ENCODE assay signal across 8 mouse cellular contexts in the genomic region with DNA sequence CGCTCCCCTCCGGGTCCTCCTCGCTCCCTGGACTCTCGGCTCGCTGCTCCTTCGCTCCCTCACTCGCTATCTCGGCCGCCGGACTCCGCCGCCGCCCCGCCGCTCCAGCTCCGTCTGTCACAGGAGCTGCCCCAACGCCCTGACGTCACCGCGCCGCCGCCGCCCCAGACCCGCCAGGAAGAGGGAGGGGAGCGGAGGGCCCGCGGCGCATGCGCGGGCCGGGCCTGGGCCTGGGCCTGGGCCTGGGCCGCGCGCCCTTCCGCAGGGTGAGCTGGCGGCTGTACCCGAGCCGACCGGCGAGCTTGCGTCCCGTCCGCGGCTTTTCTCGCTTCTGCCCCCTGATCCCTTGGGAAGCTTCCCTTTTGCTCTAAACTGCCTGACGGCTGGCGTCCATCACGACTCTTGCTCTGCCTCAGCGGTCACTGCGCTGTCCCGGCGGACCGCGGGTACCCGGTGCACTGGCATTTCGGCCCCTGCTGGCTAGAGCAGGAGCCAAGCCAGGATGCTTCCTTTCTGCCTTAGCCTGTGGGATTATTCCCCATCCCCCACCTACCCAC. TPM values are rescaled to one million over a fixed set of nuclear protein-coding genes. Genes with fewer than 3 reads are reported as not detected.
DNase-seq lines count a peak whose midpoint lies in the region; ATAC-seq and TF ChIP-seq lines count a peak whose summit lies in the region.

TSS of gene Pafah1b1 (minus strand) at position 436 of the 557 bp plus-strand sequence.

- peak; percentile 85 for TF ChIP-seq POLR2A in lung, adult 2 months (IDR thresholded peaks at IDR 0.05; ENCODE audit: borderline replicate concordance, extremely low read depth, low read depth, low read length)

- no peaks in the 10 kb centered on the region for H3K27me3 ChIP-seq in forebrain, embryonic 15.5 days

- under 1% methylated on average over 53 of the region's 56 CpGs for WGBS in forebrain, embryonic 15.5 days
- under 1% methylated on average over 39 of the region's 56 CpGs for WGBS in lung, adult 2 months

- peak; percentile 82 for DNase-seq in ES-CJ7 (ENCODE audit: low read depth, low spot score)
- peak; percentile 97 for DNase-seq in cerebellum, adult 11 months
- peak; percentile 95 for DNase-seq in heart, postnatal 25 days (ENCODE audit: low spot score)
- peak; percentile 93 to 96 for DNase-seq in layer of hippocampus, adult 18-20 months (ENCODE audit: low spot score in 2 of 2)
- DNase-seq in lung, adult 2 months, result peak; percentile 94
- DNase-seq in thymus, adult 18-20 months, result peak; percentile 93

- H3K27ac ChIP-seq in forebrain, embryonic 15.5 days (replicated peaks), result peak within 1 kb of the TSS; percentile 99

- intact Hi-C loops in heart, postnatal 25 days (cut with DNase I), result loop anchor here (2.0 to 5.0 kb wide), 4 partner anchors 37 to 108 kb away; partner anchors contain the start of genes Cluh, Mettl16 and Mnt

- peak within 1 kb of the TSS; percentile 99 for H3K9ac ChIP-seq in forebrain, embryonic 15.5 days (replicated peaks)

- H3K36me3 ChIP-seq in forebrain, embryonic 15.5 days, result no peaks in the 10 kb centered on the region

- H3K4me2 ChIP-seq in forebrain, embryonic 15.5 days (replicated peaks), result peak within 1 kb of the TSS; percentile 77

- peak; percentile 98 for ATAC-seq in forebrain, embryonic 15.5 days (replicated peaks)
- ATAC-seq in neutrophil, adult 5-6 weeks (ENCODE audit: extremely low read depth, insufficient number of reproducible peaks, low FRiP score, poor library complexity, severe bottlenecking), result peak; percentile 75

- 0 out of 2 replicates have a peak, but pooled peaks have one; percentile 20 for TF ChIP-seq CTCF in lung, adult 2 months (IDR thresholded peaks at IDR 0.05; ENCODE audit: insufficient read depth, low read length)

- H3K4me1 ChIP-seq in forebrain, embryonic 15.5 days, result peaks cover 32% of the 10 kb centered on the region
- peaks cover 9% of the 10 kb centered on the region for H3K4me1 ChIP-seq in lung, adult 2 months (ENCODE audit: control insufficient read depth, insufficient read depth, low read length)

- no peaks in the 10 kb centered on the region for H3K9me3 ChIP-seq in forebrain, embryonic 15.5 days

- peak within 1 kb of the TSS; percentile 97 for H3K4me3 ChIP-seq in forebrain, embryonic 15.5 days
- peak within 1 kb of the TSS; percentile 97 for H3K4me3 ChIP-seq in lung, adult 2 months (replicated peaks; ENCODE audit: extremely low read depth, low read depth, low read length)

RNA-seq across cellular contexts. Expression of gene Pafah1b1, which starts in this region (rescaled TPM):
- polyA plus RNA-seq in forebrain, embryonic 15.5 days (2015; fragmentation: Nextera tagmentation; extraction: Ambion mirVana), result 58.3 and 59.8 TPM in 2 replicates
- 100 to 1,000 TPM; 206 to 224 TPM for total RNA-seq in heart, postnatal 25 days (2021)
- 100 to 1,000 TPM; 378 to 398 TPM for total RNA-seq in layer of hippocampus, adult 18-20 months (2021)
- polyA plus RNA-seq in lung, adult 2 months (2012; rRNA removed), result 15.3 and 28.8 TPM in 2 replicates
- 105 and 112 TPM in 2 replicates for total RNA-seq in neutrophil, adult 5-6 weeks (2017)

Comparison
In these comparisons a context has a peak if more than half of its experiments do, and no peak if none do; other contexts are left out.
1. Peak in every context shown above with its lines: DNase-seq, ATAC-seq, H3K4me3 ChIP-seq and H3K27ac ChIP-seq.